ENCODE assay signal across 11 mouse cellular contexts in genomic region chr15:19473521-19473920, GRCm38 (mm10).
DNase-seq lines count a peak whose midpoint lies in the region; ATAC-seq and TF ChIP-seq lines count a peak whose summit lies in the region.
"Had no signal": no experiment of that assay in that cellular context is flagged by ENCODE, and none has a peak within 500 bp of the region (broad histone marks: within the 10 kb centered on the region; RNA-seq: fewer than 3 reads in every experiment).

No protein-coding gene starts in this region.

- no peaks in the 10 kb centered on the region for H3K4me1 ChIP-seq in heart, postnatal 0 days (ENCODE audit: control insufficient read depth, insufficient read depth)
- no peaks in the 10 kb centered on the region for H3K4me1 ChIP-seq in liver, postnatal 0 days (ENCODE audit: insufficient read depth)
- no peaks in the 10 kb centered on the region for H3K4me1 ChIP-seq in liver, embryonic 12.5 days
- H3K4me1 ChIP-seq in MEL (ENCODE audit: control insufficient read depth in 1 of 2, insufficient read depth in 2 of 2, low read length in 2 of 2), result no peaks in the 10 kb centered on the region
- H3K4me1 ChIP-seq: liver, embryonic 15.5 days had no signal

- H3K4me3 ChIP-seq in heart, postnatal 0 days (ENCODE audit: low read depth, low read length), result no peak overlapping the region
- H3K4me3 ChIP-seq in liver, postnatal 0 days (ENCODE audit: low read depth, low read length), result no peak overlapping the region
- no peak overlapping the region for H3K4me3 ChIP-seq in liver, embryonic 12.5 days
- no peak overlapping the region for H3K4me3 ChIP-seq in MEL (ENCODE audit: control insufficient read depth in 1 of 2, insufficient read depth in 1 of 2, low read depth in 2 of 2, low read length in 2 of 2)
- H3K4me3 ChIP-seq: liver, embryonic 15.5 days had no signal

- no peak for TF ChIP-seq POLR2A in MEL (IDR thresholded peaks at IDR 0.05; ENCODE audit: control insufficient read depth in 1 of 2, insufficient read depth in 1 of 2, low read depth in 1 of 2, low read length in 2 of 2, poor library complexity in 1 of 2)

- DNase-seq in heart, postnatal 0 days (ENCODE audit: low spot score), result no peak
- no peak for DNase-seq in heart, adult 11 months
- DNase-seq in liver, postnatal 0 days, result no peak
- peak; percentile 63 for DNase-seq in MEL (ENCODE audit: low read depth, low spot score)
- peak; percentile 4 for DNase-seq in forelimb bud, embryonic 11.5 days (ENCODE audit: low read depth, low spot score)
- no peak for DNase-seq in kidney, postnatal 4 days
- no peak for DNase-seq in frontal cortex, postnatal 25 days (ENCODE audit: low spot score in 2 of 2)
- DNase-seq: gastrocnemius, postnatal 25 days; heart, postnatal 14 days had no signal

- ATAC-seq in heart, postnatal 0 days (ENCODE audit: insufficient read depth, low read depth), result no peak
- no peak for ATAC-seq in liver, postnatal 0 days
- ATAC-seq in liver, embryonic 12.5 days, result no peak

- no peaks in the 10 kb centered on the region for H3K9me3 ChIP-seq in heart, postnatal 0 days (replicated peaks; ENCODE audit: control insufficient read depth, low read length)
- H3K9me3 ChIP-seq in liver, postnatal 0 days (ENCODE audit: low read length), result no peaks in the 10 kb centered on the region
- H3K9me3 ChIP-seq in liver, embryonic 12.5 days (replicated peaks), result no peaks in the 10 kb centered on the region
- H3K9me3 ChIP-seq in MEL (replicated peaks; ENCODE audit: insufficient read depth, low read length), result no peaks in the 10 kb centered on the region
- H3K9me3 ChIP-seq: liver, embryonic 15.5 days had no signal

- 11% methylated on average over 2 of the region's 2 CpGs for WGBS in heart, postnatal 0 days
- WGBS in liver, postnatal 0 days (ENCODE audit: insufficient replicate concordance), result 20% methylated on average over 2 of the region's 2 CpGs
- WGBS in liver, embryonic 12.5 days (ENCODE audit: insufficient replicate concordance), result 15% methylated on average over 2 of the region's 2 CpGs

- no peak overlapping the region for H3K4me2 ChIP-seq in heart, postnatal 0 days (ENCODE audit: low read depth, low read length)
- no peak overlapping the region for H3K4me2 ChIP-seq in liver, postnatal 0 days (ENCODE audit: low read depth, low read length)
- no peak overlapping the region for H3K4me2 ChIP-seq in liver, embryonic 12.5 days
- H3K4me2 ChIP-seq: liver, embryonic 15.5 days had no signal

- TF ChIP-seq EP300 in heart, postnatal 0 days (IDR thresholded peaks at IDR 0.05; ENCODE audit: low read depth), result no peak
- no peak for TF ChIP-seq EP300 in liver, postnatal 0 days (IDR thresholded peaks at IDR 0.05; ENCODE audit: low read depth)
- TF ChIP-seq EP300 in MEL (IDR thresholded peaks at IDR 0.05; ENCODE audit: low read depth in 1 of 2, low read length in 2 of 2), result no peak

- TF ChIP-seq RAD21 in MEL (IDR thresholded peaks at IDR 0.05; ENCODE audit: low read depth, low read length), result peak; percentile 96

- peak; percentile 38 for TF ChIP-seq CTCF in heart, postnatal 0 days (IDR thresholded peaks at IDR 0.05; ENCODE audit: low read depth)
- peak; percentile 32 for TF ChIP-seq CTCF in liver, postnatal 0 days (IDR thresholded peaks at IDR 0.05; ENCODE audit: low read depth)
- TF ChIP-seq CTCF in MEL (IDR thresholded peaks at IDR 0.05 in 2 of 3, conservative IDR thresholded peaks at IDR 0.05 in 1 of 3; ENCODE audit: control insufficient read depth in 1 of 3, insufficient read depth in 1 of 3, low read depth in 2 of 3, low read length in 3 of 3, poor library complexity in 1 of 3, severe bottlenecking in 1 of 3), result peak; percentile 20 to 85 (median 24); a peak in 4 of 6 replicates

- no peaks in the 10 kb centered on the region for H3K36me3 ChIP-seq in heart, postnatal 0 days (replicated peaks; ENCODE audit: control insufficient read depth, insufficient read depth, low read length)
- H3K36me3 ChIP-seq in liver, postnatal 0 days (replicated peaks; ENCODE audit: insufficient read depth, low read length), result no peaks in the 10 kb centered on the region
- no peaks in the 10 kb centered on the region for H3K36me3 ChIP-seq in liver, embryonic 12.5 days
- H3K36me3 ChIP-seq in MEL (ENCODE audit: control insufficient read depth in 1 of 2, insufficient read depth in 2 of 2, low read length in 2 of 2), result no peaks in the 10 kb centered on the region
- H3K36me3 ChIP-seq: liver, embryonic 15.5 days had no signal

- H3K27ac ChIP-seq in heart, postnatal 0 days (ENCODE audit: low read depth), result no peak overlapping the region
- H3K27ac ChIP-seq in liver, postnatal 0 days (ENCODE audit: low read depth), result no peak overlapping the region
- no peak overlapping the region for H3K27ac ChIP-seq in liver, embryonic 12.5 days
- no peak overlapping the region for H3K27ac ChIP-seq in MEL (ENCODE audit: control insufficient read depth, low read depth, low read length)
- H3K27ac ChIP-seq: liver, embryonic 15.5 days had no signal

- H3K79me2 ChIP-seq in MEL (ENCODE audit: control insufficient read depth, insufficient read depth, low read length, poor library complexity), result no peaks in the 10 kb centered on the region

- no peaks in the 10 kb centered on the region for H3K27me3 ChIP-seq in heart, postnatal 0 days (ENCODE audit: control insufficient read depth, insufficient read depth, low read length)
- no peaks in the 10 kb centered on the region for H3K27me3 ChIP-seq in liver, postnatal 0 days (ENCODE audit: insufficient read depth, low read length)
- H3K27me3 ChIP-seq in liver, embryonic 12.5 days (replicated peaks), result no peaks in the 10 kb centered on the region
- no peaks in the 10 kb centered on the region for H3K27me3 ChIP-seq in MEL (ENCODE audit: control insufficient read depth in 1 of 2, insufficient read depth in 2 of 2, low read length in 2 of 2)
- H3K27me3 ChIP-seq: liver, embryonic 15.5 days had no signal

- no peak overlapping the region for H3K9ac ChIP-seq in heart, postnatal 0 days (replicated peaks; ENCODE audit: low read depth, low read length)
- H3K9ac ChIP-seq in liver, postnatal 0 days (replicated peaks), result no peak overlapping the region
- H3K9ac ChIP-seq in liver, embryonic 12.5 days, result no peak overlapping the region
- no peak overlapping the region for H3K9ac ChIP-seq in MEL (ENCODE audit: control insufficient read depth, low read depth, low read length, poor library complexity, severe bottlenecking)
- H3K9ac ChIP-seq: liver, embryonic 15.5 days had no signal

TF ChIP-seq in MEL, 35 proteins besides CTCF, POLR2A, EP300 and RAD21:
- TF ChIP-seq ZNF384 (IDR thresholded peaks at IDR 0.05; ENCODE audit: low read depth, low read length) (0 out of 2 replicates have a peak, but pooled peaks have one; percentile 23), SMC3 (IDR thresholded peaks at IDR 0.05; ENCODE audit: low read depth, low read length) (peak; percentile 92), ZC3H11A (IDR thresholded peaks at IDR 0.05; ENCODE audit: low read depth, low read length) (peak; percentile 96), GATA1 (IDR thresholded peaks at IDR 0.05; ENCODE audit: low read depth, low read length) (no peak), ZMIZ1 (IDR thresholded peaks at IDR 0.05; ENCODE audit: low read depth, low read length) (no peak)

Comparison
In these comparisons a context has a peak if more than half of its experiments do, and no peak if none do; other contexts are left out.
1. DNase-seq: peak in MEL (single experiment) and forelimb bud, embryonic 11.5 days (single experiment); none in heart, postnatal 0 days (single experiment), heart, adult 11 months (single experiment), liver, postnatal 0 days (single experiment), kidney, postnatal 4 days (0 of 2) and frontal cortex, postnatal 25 days (0 of 2).
2. Peak in every context shown above with its lines, with median percentiles within 50 percentile points of each other: CTCF ChIP-seq.